ENCODE assay signal across 11 mouse cellular contexts in the genomic region with DNA sequence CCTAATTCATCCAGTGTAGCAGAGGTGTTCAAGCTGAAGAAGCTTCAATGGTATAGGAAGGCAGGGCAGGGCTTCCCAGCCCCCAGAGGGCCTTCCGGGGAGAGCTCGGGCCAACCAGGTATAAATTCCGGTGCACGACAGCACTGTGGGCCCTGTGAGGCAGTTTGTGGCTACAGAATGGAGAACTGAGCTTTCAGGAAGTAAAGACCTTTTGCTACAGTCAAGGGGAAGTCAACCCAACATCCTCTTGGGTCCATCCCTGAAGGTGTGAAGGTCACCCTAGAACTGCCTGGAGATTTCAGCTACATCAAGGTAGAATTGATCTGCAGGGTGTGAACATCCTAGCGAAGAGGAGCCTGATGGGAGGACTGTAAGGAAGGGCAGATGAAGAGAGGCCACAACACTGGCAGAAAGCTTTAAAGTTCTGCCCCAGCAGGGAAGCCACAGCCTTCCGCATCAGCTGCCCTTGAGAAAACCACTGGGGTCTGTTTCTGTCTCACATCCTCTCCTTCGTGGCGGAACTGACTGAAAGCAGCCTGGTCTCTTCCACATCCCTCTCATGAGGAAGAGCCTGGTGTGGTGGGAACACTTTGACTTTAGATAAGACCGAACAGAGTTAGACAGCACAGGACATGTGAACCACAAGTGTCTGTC. TPM values are rescaled to one million over a fixed set of nuclear protein-coding genes. Genes with fewer than 3 reads are reported as not detected.
DNase-seq lines count a peak whose midpoint lies in the region; ATAC-seq and TF ChIP-seq lines count a peak whose summit lies in the region.
"Had no signal": no experiment of that assay in that cellular context is flagged by ENCODE, and none has a peak within 500 bp of the region (broad histone marks: within the 10 kb centered on the region; RNA-seq: fewer than 3 reads in every experiment).

No protein-coding gene starts in this region.

- no peak overlapping the region for H3K27ac ChIP-seq in forebrain, embryonic 14.5 days (ENCODE audit: low read depth, low read length)
- no peak overlapping the region for H3K27ac ChIP-seq in forebrain, postnatal 0 days (ENCODE audit: low read depth, low read length)
- H3K27ac ChIP-seq: kidney, embryonic 15.5 days; limb, embryonic 15.5 days had no signal

- no peak overlapping the region for H3K4me2 ChIP-seq in forebrain, embryonic 14.5 days (ENCODE audit: low read length)
- H3K4me2 ChIP-seq in forebrain, postnatal 0 days (ENCODE audit: low read depth): no peak overlapping the region
- H3K4me2 ChIP-seq: kidney, embryonic 15.5 days; limb, embryonic 15.5 days had no signal

- no peaks in the 10 kb centered on the region for H3K27me3 ChIP-seq in forebrain, embryonic 14.5 days (replicated peaks; ENCODE audit: control insufficient read depth, insufficient read depth, low read length)
- no peaks in the 10 kb centered on the region for H3K27me3 ChIP-seq in forebrain, postnatal 0 days (ENCODE audit: insufficient read depth, low read length)
- H3K27me3 ChIP-seq: kidney, embryonic 15.5 days; limb, embryonic 15.5 days had no signal

- peak; percentile 24 for DNase-seq in CD4-positive, CD25-positive, alpha-beta regulatory T cell, adult 2 months (ENCODE audit: low read depth, low spot score)
- peak; percentile 30 for DNase-seq in thymus, postnatal 0 days (ENCODE audit: low spot score)
- DNase-seq in thymus, postnatal 10 days (ENCODE audit: low spot score in 2 of 2): no peak
- no peak for DNase-seq in cerebellum, adult 18-20 months
- DNase-seq in forebrain, embryonic 14.5 days (ENCODE audit: low spot score): no peak
- no peak for DNase-seq in forebrain, postnatal 0 days
- DNase-seq: retina, postnatal 1 day had no signal

- H3K36me3 ChIP-seq in forebrain, embryonic 14.5 days (ENCODE audit: control insufficient read depth, insufficient read depth, low read length): no peaks in the 10 kb centered on the region
- H3K36me3 ChIP-seq in forebrain, postnatal 0 days (ENCODE audit: insufficient read depth): no peaks in the 10 kb centered on the region
- H3K36me3 ChIP-seq: kidney, embryonic 15.5 days; limb, embryonic 15.5 days had no signal

- no peak for TF ChIP-seq CTCF in forebrain, postnatal 0 days (IDR thresholded peaks at IDR 0.05; ENCODE audit: low read depth)

- H3K9ac ChIP-seq in forebrain, embryonic 14.5 days (ENCODE audit: low read length): no peak overlapping the region
- no peak overlapping the region for H3K9ac ChIP-seq in forebrain, postnatal 0 days
- H3K9ac ChIP-seq: kidney, embryonic 15.5 days; limb, embryonic 15.5 days had no signal

- peaks cover 14% of the 10 kb centered on the region for H3K4me1 ChIP-seq in forebrain, embryonic 14.5 days (ENCODE audit: control insufficient read depth, insufficient read depth, low read length)
- peaks cover 4% of the 10 kb centered on the region; the same call in 1 of the 2 replicates for H3K4me1 ChIP-seq in forebrain, postnatal 0 days (ENCODE audit: insufficient read depth)
- H3K4me1 ChIP-seq: limb, embryonic 15.5 days had no signal

- H3K4me3 ChIP-seq in forebrain, embryonic 14.5 days (ENCODE audit: low read depth, low read length): no peak overlapping the region
- H3K4me3 ChIP-seq in forebrain, postnatal 0 days (ENCODE audit: low read depth, low read length): no peak overlapping the region
- H3K4me3 ChIP-seq: kidney, embryonic 15.5 days; limb, embryonic 15.5 days had no signal

- ATAC-seq in CD4-positive, CD25-positive, alpha-beta regulatory T cell, adult 4 months: no peak
- peak; percentile 96 for ATAC-seq in neutrophil, adult 5-6 weeks (ENCODE audit: extremely low read depth, insufficient number of reproducible peaks, low FRiP score, poor library complexity, severe bottlenecking)
- ATAC-seq in forebrain, embryonic 14.5 days: no peak
- ATAC-seq in forebrain, postnatal 0 days: no peak

- H3K9me3 ChIP-seq in forebrain, embryonic 14.5 days (replicated peaks; ENCODE audit: control insufficient read depth, low read length): no peaks in the 10 kb centered on the region
- H3K9me3 ChIP-seq in forebrain, postnatal 0 days (ENCODE audit: low read length): no peaks in the 10 kb centered on the region
- H3K9me3 ChIP-seq: kidney, embryonic 15.5 days; limb, embryonic 15.5 days had no signal

- WGBS in forebrain, embryonic 14.5 days: 77% methylated on average over 9 of the region's 9 CpGs
- WGBS in forebrain, postnatal 0 days: 74% methylated on average over 9 of the region's 9 CpGs

RNA-seq across cellular contexts. Expression of a gene that starts 47.0 kb away (rescaled TPM):
- not detected for polyA plus RNA-seq in CD4-positive, CD25-positive, alpha-beta regulatory T cell, adult 4 months (2017; shearing (Covaris generic))
- polyA plus RNA-seq in thymus, postnatal 0 days (2015; fragmentation: Nextera tagmentation; extraction: Ambion mirVana): 0.75 and 1.3 TPM in 2 replicates
- 0.47 and 0.61 TPM in 2 replicates for total RNA-seq in neutrophil, adult 5-6 weeks (2017)
- polyA plus RNA-seq in forebrain, embryonic 14.5 days (2014; fragmentation: Nextera tagmentation; extraction: Ambion mirVana): 1,321 and 1,816 TPM in 2 replicates
- total RNA-seq in forebrain, postnatal 0 days (2014; rRNA removed): 1,286 and 1,411 TPM in 2 replicates
- polyA plus RNA-seq in forebrain, postnatal 0 days (2015; fragmentation: Nextera tagmentation; extraction: Ambion mirVana): 2,997 and 3,605 TPM in 2 replicates

Comparison
In these comparisons a context has a peak if more than half of its experiments do, and no peak if none do; other contexts are left out.
1. DNase-seq: peak in CD4-positive, CD25-positive, alpha-beta regulatory T cell, adult 2 months (single experiment) and thymus, postnatal 0 days (single experiment); none in thymus, postnatal 10 days (0 of 2), cerebellum, adult 18-20 months (0 of 2), forebrain, embryonic 14.5 days (single experiment) and forebrain, postnatal 0 days (single experiment).
2. RNA of a gene that starts 47.0 kb away (polyA plus RNA-seq): 2,997 to 3,605 TPM in forebrain, postnatal 0 days and 1,321 to 1,816 TPM in forebrain, embryonic 14.5 days; 0.75 to 1.3 TPM in thymus, postnatal 0 days and not detected in CD4-positive, CD25-positive, alpha-beta regulatory T cell, adult 4 months; every median in the first group is over 100 times any median in the second.